ENCODE assay signal across 28 mouse cellular contexts in the genomic region with DNA sequence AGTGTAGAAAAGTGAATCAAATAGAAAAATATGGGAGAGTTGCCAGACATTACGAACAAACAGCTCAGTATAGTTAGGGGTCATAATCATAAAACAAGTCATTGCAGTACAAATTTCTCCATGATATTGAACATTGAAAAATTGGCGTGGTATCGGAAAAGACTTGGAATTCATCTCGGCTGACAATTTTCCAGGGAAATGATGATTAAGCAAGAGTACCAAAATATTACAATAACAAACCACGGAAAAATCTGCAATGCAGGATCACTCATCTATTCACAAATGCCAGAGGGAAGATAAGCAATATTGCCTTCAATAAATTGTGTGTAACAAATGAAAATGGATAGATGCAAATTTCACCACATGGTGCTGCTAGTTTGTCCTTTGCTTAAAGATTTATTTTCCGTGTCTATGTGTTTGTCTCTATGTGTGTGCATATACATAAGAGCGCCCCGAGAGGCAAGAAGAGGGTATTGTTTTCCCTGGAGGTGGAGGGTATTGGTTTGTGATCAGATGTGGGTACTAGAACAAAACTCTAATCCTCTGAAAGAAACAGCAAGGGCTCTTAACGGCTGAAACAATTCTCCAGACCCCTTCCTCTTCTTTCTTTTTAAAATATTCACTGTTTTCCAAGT.
DNase-seq lines count a peak whose midpoint lies in the region; ATAC-seq and TF ChIP-seq lines count a peak whose summit lies in the region.
"Had no signal": no experiment of that assay in that cellular context is flagged by ENCODE, and none has a peak within 500 bp of the region (broad histone marks: within the 10 kb centered on the region; RNA-seq: fewer than 3 reads in every experiment).

No protein-coding gene starts in this region.

- H3K4me2 ChIP-seq in hindbrain, postnatal 0 days (ENCODE audit: low read depth, low read length), result no peak overlapping the region
- H3K4me2 ChIP-seq in hindbrain, embryonic 12.5 days (replicated peaks), result no peak overlapping the region
- no peak overlapping the region for H3K4me2 ChIP-seq in lung, embryonic 14.5 days
- no peak overlapping the region for H3K4me2 ChIP-seq in forebrain, embryonic 11.5 days (ENCODE audit: low read depth, low read length, severe bottlenecking)
- H3K4me2 ChIP-seq: embryonic facial prominence, embryonic 13.5 days; hindbrain, embryonic 13.5 days; liver, embryonic 11.5 days; midbrain, embryonic 15.5 days; neural tube, embryonic 12.5 days had no signal

- intact Hi-C loops in heart, adult 2 months (cut with DNase I), result loop anchor here (5.0 kb wide), 1 partner anchor 41 kb away; no protein-coding TSS in a partner anchor

- no peak for TF ChIP-seq EP300 in heart, adult 2 months (IDR thresholded peaks at IDR 0.05; ENCODE audit: insufficient read depth, low read depth, low read length)

- H3K36me3 ChIP-seq in heart, adult 2 months (ENCODE audit: control insufficient read depth, insufficient read depth, low read length), result peaks cover 21% of the 10 kb centered on the region
- no peaks in the 10 kb centered on the region for H3K36me3 ChIP-seq in hindbrain, postnatal 0 days (ENCODE audit: insufficient read depth, low read length)
- no peaks in the 10 kb centered on the region for H3K36me3 ChIP-seq in hindbrain, embryonic 12.5 days
- H3K36me3 ChIP-seq in lung, embryonic 14.5 days (ENCODE audit: insufficient read depth), result no peaks in the 10 kb centered on the region
- no peaks in the 10 kb centered on the region for H3K36me3 ChIP-seq in forebrain, embryonic 11.5 days (ENCODE audit: control insufficient read depth, insufficient read depth, low read length)
- H3K36me3 ChIP-seq: embryonic facial prominence, embryonic 13.5 days; forebrain, embryonic 10.5 days; hindbrain, embryonic 13.5 days; midbrain, embryonic 15.5 days; neural tube, embryonic 12.5 days had no signal

- H3K27ac ChIP-seq in heart, adult 2 months, result peak overlapping the region; percentile 51
- no peak overlapping the region for H3K27ac ChIP-seq in hindbrain, postnatal 0 days
- H3K27ac ChIP-seq in hindbrain, embryonic 12.5 days, result no peak overlapping the region
- H3K27ac ChIP-seq in lung, embryonic 14.5 days (ENCODE audit: low read depth), result no peak overlapping the region
- H3K27ac ChIP-seq in forebrain, embryonic 11.5 days (ENCODE audit: low read depth, low read length), result no peak overlapping the region
- H3K27ac ChIP-seq: embryonic facial prominence, embryonic 13.5 days; forebrain, embryonic 10.5 days; hindbrain, embryonic 13.5 days; midbrain, embryonic 15.5 days; neural tube, embryonic 12.5 days; stomach, postnatal 0 days had no signal

- no peak overlapping the region for H3K4me3 ChIP-seq in heart, adult 2 months
- no peak overlapping the region for H3K4me3 ChIP-seq in hindbrain, postnatal 0 days (ENCODE audit: low read length)
- H3K4me3 ChIP-seq in hindbrain, embryonic 12.5 days, result no peak overlapping the region
- no peak overlapping the region for H3K4me3 ChIP-seq in lung, embryonic 14.5 days (ENCODE audit: low read depth, low read length)
- no peak overlapping the region for H3K4me3 ChIP-seq in forebrain, embryonic 11.5 days (ENCODE audit: low read depth, low read length)
- H3K4me3 ChIP-seq: embryonic facial prominence, embryonic 13.5 days; forebrain, embryonic 10.5 days; hindbrain, embryonic 13.5 days; midbrain, embryonic 15.5 days; neural tube, embryonic 12.5 days had no signal

- peaks cover 4% of the 10 kb centered on the region for H3K4me1 ChIP-seq in heart, adult 2 months (ENCODE audit: control insufficient read depth, insufficient read depth, low read length)
- H3K4me1 ChIP-seq in hindbrain, postnatal 0 days (ENCODE audit: insufficient read depth, low read length), result no peaks in the 10 kb centered on the region
- H3K4me1 ChIP-seq in hindbrain, embryonic 12.5 days, result no peaks in the 10 kb centered on the region
- H3K4me1 ChIP-seq in lung, embryonic 14.5 days (ENCODE audit: insufficient read depth), result no peaks in the 10 kb centered on the region
- H3K4me1 ChIP-seq in forebrain, embryonic 11.5 days (replicated peaks; ENCODE audit: control insufficient read depth, insufficient read depth, low read length), result no peaks in the 10 kb centered on the region
- H3K4me1 ChIP-seq: embryonic facial prominence, embryonic 13.5 days; forebrain, embryonic 10.5 days; hindbrain, embryonic 13.5 days; midbrain, embryonic 15.5 days; neural tube, embryonic 12.5 days had no signal

- no peak for DNase-seq in heart, adult 2 months
- DNase-seq in heart, adult 11 months, result no peak
- DNase-seq in hindbrain, postnatal 0 days (ENCODE audit: low spot score), result no peak
- no peak for DNase-seq in lung, embryonic 14.5 days
- DNase-seq in lung, adult 18-20 months, result no peak
- DNase-seq in NIH3T3 (ENCODE audit: low read depth), result peak; percentile 54
- DNase-seq in forebrain, embryonic 11.5 days (ENCODE audit: low spot score), result no peak
- DNase-seq: adrenal gland, adult 2 months; adrenal gland, postnatal 36 days; cerebellum, adult 18-20 months; cerebellum, postnatal 10 days; forebrain, postnatal 0 days; gastrocnemius, postnatal 14 days; kidney, adult 18-20 months; kidney, postnatal 4 days; lung, postnatal 10 days; right cerebral cortex, postnatal 4 days; thymus, adult 18-20 months; thymus, postnatal 25 days had no signal

- H3K9me3 ChIP-seq in hindbrain, postnatal 0 days (ENCODE audit: low read length), result no peaks in the 10 kb centered on the region
- no peaks in the 10 kb centered on the region for H3K9me3 ChIP-seq in hindbrain, embryonic 12.5 days (replicated peaks)
- no peaks in the 10 kb centered on the region for H3K9me3 ChIP-seq in lung, embryonic 14.5 days (ENCODE audit: low read depth, low read length)
- no peaks in the 10 kb centered on the region for H3K9me3 ChIP-seq in forebrain, embryonic 11.5 days (ENCODE audit: control insufficient read depth, low read length)
- H3K9me3 ChIP-seq: embryonic facial prominence, embryonic 13.5 days; forebrain, embryonic 10.5 days; hindbrain, embryonic 13.5 days; midbrain, embryonic 15.5 days; neural tube, embryonic 12.5 days had no signal

- TF ChIP-seq POLR2A in heart, adult 2 months (IDR thresholded peaks at IDR 0.05; ENCODE audit: insufficient read depth, low read depth, low read length), result no peak

- 73% methylated on average over 9 of the region's 9 CpGs for WGBS in heart, adult 2 months
- 75% methylated on average over 9 of the region's 9 CpGs for WGBS in hindbrain, postnatal 0 days
- WGBS in hindbrain, embryonic 12.5 days, result 84% methylated on average over 9 of the region's 9 CpGs
- WGBS in lung, embryonic 14.5 days, result 78% methylated on average over 9 of the region's 9 CpGs
- 74% methylated on average over 9 of the region's 9 CpGs for WGBS in forebrain, embryonic 11.5 days

- TF ChIP-seq CTCF in heart, adult 2 months (IDR thresholded peaks at IDR 0.05), result peak; percentile 35; the same call in 1 of the 2 replicates
- TF ChIP-seq CTCF in hindbrain, postnatal 0 days (IDR thresholded peaks at IDR 0.05; ENCODE audit: low read depth), result peak; percentile 24; the same call in 1 of the 2 replicates
- peak; percentile 15; the same call in 1 of the 2 replicates for TF ChIP-seq CTCF in lung, embryonic 14.5 days (IDR thresholded peaks at IDR 0.05; ENCODE audit: low read depth)

- ATAC-seq in hindbrain, postnatal 0 days, result no peak
- no peak for ATAC-seq in hindbrain, embryonic 12.5 days (ENCODE audit: low FRiP score)
- ATAC-seq in lung, embryonic 14.5 days (ENCODE audit: insufficient read depth), result no peak
- no peak for ATAC-seq in forebrain, embryonic 11.5 days (replicated peaks; ENCODE audit: low FRiP score)
- ATAC-seq: activated CD4-positive, CD25-positive, alpha-beta regulatory T cell, adult 4 months; forebrain, postnatal 0 days; midbrain, embryonic 15.5 days had no signal

- H3K79me2 ChIP-seq in heart, adult 2 months (replicated peaks; ENCODE audit: control insufficient read depth, insufficient read depth, low read length), result no peaks in the 10 kb centered on the region; the same call in 1 of the 2 replicates

- H3K9ac ChIP-seq in heart, adult 2 months (ENCODE audit: low read depth, low read length), result no peak overlapping the region
- H3K9ac ChIP-seq in hindbrain, postnatal 0 days (replicated peaks; ENCODE audit: low read length), result no peak overlapping the region
- H3K9ac ChIP-seq in hindbrain, embryonic 12.5 days, result no peak overlapping the region
- H3K9ac ChIP-seq in lung, embryonic 14.5 days, result no peak overlapping the region
- no peak overlapping the region for H3K9ac ChIP-seq in forebrain, embryonic 11.5 days (ENCODE audit: low read length)
- H3K9ac ChIP-seq: embryonic facial prominence, embryonic 13.5 days; forebrain, postnatal 0 days; hindbrain, embryonic 13.5 days; midbrain, embryonic 15.5 days; neural tube, embryonic 12.5 days had no signal

- H3K27me3 ChIP-seq in heart, adult 2 months (ENCODE audit: control insufficient read depth, insufficient read depth, low read length), result no peaks in the 10 kb centered on the region
- H3K27me3 ChIP-seq in hindbrain, postnatal 0 days (ENCODE audit: insufficient read depth, low read length), result no peaks in the 10 kb centered on the region
- H3K27me3 ChIP-seq in hindbrain, embryonic 12.5 days, result no peaks in the 10 kb centered on the region
- H3K27me3 ChIP-seq in lung, embryonic 14.5 days (ENCODE audit: insufficient read depth, low read length), result no peaks in the 10 kb centered on the region
- H3K27me3 ChIP-seq in forebrain, embryonic 11.5 days (ENCODE audit: control insufficient read depth, insufficient read depth, low read length), result no peaks in the 10 kb centered on the region
- H3K27me3 ChIP-seq: embryonic facial prominence, embryonic 13.5 days; hindbrain, embryonic 13.5 days; midbrain, embryonic 15.5 days; neural tube, embryonic 12.5 days had no signal
